Mouse (Mus musculus) heart, adult 2 months (tissue): ENCODE results near the gene Ceacam9.

Source experiments
- CTCF ChIP-seq: fragments of 200-600 bp; IDR thresholded peaks from 2 replicates; pipeline ENCODE4 v1.8.1; 2022; ENCODE audit warnings: antibody characterized with exemption, mild to moderate bottlenecking, moderate library complexity
- POLR2A ChIP-seq: fragments of 200-500 bp; IDR thresholded peaks from 2 replicates; pipeline ENCODE4 v1.6.1; 2011; ENCODE audit warnings: mild to moderate bottlenecking, low read depth, low read length, control low read depth; ENCODE audit not compliant: insufficient read depth

DNA sequence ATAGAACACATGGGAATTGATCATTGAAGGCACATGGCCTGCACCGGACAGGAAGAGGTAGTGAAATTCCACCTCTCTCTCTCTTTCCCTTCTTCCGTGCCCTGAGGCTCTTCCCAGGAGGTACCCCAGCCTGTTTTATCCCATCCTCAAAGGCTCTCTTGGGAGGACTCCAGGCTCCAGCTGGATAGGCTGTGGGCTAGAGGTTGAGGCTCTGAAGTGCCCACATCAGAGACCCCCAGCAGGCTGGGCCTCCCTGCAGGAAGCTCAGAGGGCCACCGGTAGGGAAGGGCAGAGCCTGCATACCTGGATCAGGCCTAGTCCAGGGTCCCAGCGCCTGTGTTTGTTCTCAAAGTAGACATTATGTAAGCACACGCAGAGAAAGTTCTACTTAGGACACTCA lies 39.9 kb downstream of the Ceacam9 start:
- TF ChIP-seq CTCF (no peak), POLR2A (no peak)
